Mouse (Mus musculus) heart, postnatal 0 days (tissue): ENCODE data around the gene Cc2d2b.

ENCODE experiments used
- CTCF ChIP-seq: IDR thresholded peaks from 2 replicates; pipeline ENCODE4 v1.5.1; 2016; ENCODE audit warnings: antibody characterized with exemption, control low read depth, low read depth
- EP300 ChIP-seq: IDR thresholded peaks from 2 replicates; pipeline ENCODE4 v1.6.1; 2016; ENCODE audit warnings: antibody characterized with exemption, low read depth

DNA sequence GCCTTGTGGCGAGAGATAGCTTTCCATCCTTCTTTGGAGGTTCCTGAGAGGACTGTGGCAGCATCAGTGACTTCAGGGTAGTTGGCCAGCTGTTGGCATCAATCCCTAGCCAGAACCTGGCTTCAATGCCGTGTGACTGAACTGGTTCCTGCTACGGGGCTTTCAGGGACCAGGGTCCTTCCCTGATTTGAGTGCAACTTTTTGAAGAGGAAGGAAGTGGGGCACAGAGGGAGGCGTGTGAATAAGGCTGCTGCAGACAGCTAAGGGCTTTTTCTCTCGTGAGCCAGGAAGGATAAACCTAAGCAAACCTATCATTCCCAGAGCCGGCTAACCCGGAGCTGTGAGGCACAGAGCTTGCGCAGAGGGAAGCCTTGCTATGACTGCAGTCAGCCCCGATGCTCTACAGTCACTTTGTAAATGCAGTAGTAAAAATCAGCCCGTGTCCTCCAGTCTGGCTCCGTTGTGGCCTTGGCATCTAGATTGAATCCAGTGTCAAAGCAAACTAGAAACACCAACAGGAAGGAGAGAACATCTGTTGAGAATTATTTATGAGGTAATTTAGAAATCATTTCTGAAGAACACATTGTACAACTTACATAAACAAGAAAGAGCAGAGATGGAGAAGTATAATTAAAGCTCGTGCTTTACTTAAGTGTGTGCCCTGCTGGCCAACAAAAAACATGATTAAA is 19.7 kb upstream of the Cc2d2b start:
- no peak for TF ChIP-seq CTCF
- no peak for TF ChIP-seq EP300
